Mouse (Mus musculus): ENCODE measurements at regions not wholly inside any gene's neighbourhood (a gene's known extent, or its start where the extent isn't known, plus 50 kb on each side); places are given as distances from the start of the nearest gene placed in this dataset.
"Not testable (repeated sequence)": the region's sequence is repeated elsewhere in the genome, so short reads cannot be mapped to it uniquely, and the experiment has no call there.

GRCm38 (mm10) chr5:134848981-134849380 is 57.6 kb downstream of the Tmem270 start:
- no peak for DNase-seq (ENCODE audit: low spot score)

DNA sequence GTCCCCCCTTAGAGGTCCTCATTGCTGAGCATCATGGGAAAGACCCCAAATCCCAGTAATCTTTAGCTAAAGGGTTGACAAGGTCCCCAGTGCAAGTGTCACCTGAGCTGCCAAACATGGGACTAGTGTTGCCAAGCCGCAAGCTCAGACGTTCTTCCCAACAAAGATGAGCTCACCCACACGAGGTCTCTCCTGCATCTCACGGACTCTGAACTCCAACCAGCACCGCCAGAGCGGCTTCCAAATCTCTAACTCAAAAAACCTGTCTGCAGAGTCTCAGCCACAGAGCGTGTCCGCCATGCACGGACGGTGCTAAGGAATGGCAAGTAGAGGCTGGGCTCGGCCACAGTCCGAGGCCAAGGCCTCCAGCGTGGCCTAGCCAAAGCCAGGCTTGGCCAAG is 58.0 kb downstream of the Tmem270 start:
- DNase-seq (ENCODE audit: low spot score), result no peak

DNA sequence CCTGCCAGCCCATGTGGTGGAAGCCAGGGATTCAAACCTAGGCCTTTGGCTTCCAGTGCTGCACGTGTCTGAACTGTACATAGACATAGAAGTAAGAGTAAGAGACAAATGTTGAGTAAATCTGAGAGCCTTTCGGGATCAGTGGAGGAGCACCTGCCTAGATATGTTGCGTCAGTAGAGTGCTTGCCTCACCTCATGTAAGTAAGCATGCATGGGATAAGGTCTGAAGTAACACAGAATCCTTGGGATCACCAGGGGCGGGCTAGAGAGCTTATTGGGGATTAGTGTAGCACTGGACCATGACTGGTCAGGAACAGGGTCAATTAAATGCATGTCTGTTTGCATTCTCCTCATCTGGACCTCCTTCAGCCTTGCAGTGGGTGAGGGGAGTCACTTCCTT is 61.1 kb downstream of the Tmem270 start:
- no peak for DNase-seq (ENCODE audit: low spot score)

DNA sequence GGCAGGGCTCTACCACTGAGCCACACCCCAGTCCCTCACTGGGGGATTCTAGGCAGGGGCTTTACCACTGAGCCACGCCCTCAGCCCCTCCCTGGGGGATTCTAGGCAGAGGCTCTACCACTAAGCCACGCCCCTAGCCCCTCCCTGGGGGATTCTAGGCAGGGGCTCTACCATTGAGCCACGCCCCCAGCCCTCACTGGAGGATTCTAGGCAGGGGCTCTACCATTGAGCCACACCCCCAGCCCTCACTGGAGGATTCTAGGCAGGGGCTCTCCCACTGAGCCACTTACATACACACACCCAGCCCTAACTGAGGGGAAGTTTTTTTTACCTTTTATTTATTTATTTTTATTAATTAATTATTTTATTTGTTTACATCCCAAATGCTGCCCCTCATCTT is 62.3 kb downstream of the Tmem270 start:
- DNase-seq (ENCODE audit: low spot score), result not testable (repeated sequence)

- DNase-seq (ENCODE audit: low spot score), result no peak
Measured at GRCm38 (mm10) chr5:134841205-134841980, 65.1 kb downstream of the Tmem270 start.

GRCm38 (mm10) chr5:134836489-134836888 is 70.0 kb downstream of the Tmem270 start:
- no peak for DNase-seq (ENCODE audit: low spot score)

DNA sequence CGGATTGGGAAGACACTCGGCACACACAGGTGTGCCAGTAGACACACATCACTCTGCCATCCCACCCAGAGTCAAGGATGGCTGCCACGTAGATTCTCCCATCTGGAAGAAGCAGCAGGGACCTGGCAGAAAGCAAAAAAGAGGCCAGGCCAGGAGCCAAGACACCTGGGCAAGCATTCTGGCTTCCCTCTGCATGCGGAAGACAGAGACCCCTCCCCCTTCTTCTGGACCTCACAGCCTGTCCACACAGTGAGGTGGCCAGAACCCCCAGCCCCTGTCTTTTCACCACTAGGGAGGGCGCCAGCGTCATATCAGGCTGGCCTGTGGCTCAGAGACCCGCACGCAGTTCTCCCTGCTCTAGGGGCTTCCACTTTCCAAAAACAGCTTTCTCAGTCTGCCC is 73.6 kb downstream of the Tmem270 start:
- DNase-seq (ENCODE audit: low spot score), result no peak

GRCm38 (mm10) chr5:134817671-134818070 is 70.5 kb upstream of the Eln start:
- DNase-seq (ENCODE audit: low spot score), result no peak

DNA sequence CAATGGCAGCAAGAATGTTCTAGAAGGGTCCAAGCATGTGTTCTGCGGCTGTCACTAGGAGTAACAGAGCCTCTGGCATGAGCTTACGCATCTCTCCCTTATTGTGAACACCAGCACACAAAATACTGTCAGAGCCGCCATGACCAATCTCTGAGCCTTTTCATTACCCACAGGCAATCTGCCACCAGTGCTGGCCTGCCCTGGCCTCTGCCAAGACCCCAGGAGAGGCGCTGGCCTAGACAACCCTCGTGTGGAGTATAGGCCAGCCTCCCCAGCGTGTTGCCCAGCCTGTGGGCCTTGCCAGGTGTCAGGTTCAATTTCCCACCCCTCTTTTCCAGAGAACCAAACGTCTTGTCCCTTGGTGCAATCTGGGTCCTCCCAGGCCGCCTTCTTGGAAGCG is 62.0 kb upstream of the Eln start:
- DNase-seq (ENCODE audit: low spot score), result no peak

DNA sequence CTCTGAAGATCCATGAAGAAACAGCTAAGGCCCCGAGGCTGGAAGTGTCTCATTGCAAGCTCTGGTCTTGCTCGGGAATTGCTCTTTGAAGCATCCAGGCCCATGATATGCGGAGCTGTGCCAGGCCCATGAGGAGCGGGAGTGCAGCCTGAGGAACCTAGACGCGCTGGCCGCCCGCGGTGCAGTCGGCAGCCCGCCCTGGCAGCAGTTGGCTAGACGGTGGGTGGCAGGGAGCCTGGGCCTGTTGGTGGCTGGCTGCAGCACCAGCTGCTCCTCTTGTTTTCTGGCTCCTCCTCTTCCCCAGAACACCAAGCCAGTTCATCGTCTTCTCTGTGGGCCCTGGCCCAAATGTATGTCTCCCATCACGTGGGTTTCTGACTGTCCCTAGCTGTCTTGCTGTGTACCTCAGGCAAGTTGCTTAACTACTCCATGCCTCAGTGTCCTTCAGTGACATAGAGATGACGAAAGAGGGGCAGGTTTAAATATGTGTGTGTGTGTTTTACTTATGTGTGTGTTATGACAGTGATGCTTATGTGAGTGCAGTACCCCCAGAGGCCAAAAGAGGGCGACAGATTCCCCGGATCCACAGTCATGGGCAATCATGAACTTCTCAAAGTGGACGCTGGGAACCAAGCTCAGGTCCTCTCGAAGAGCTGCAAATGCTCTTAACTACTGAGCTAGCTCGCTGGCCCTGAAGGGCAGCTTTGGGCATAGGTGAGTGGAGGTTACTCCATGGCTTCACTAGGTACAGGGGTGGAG is 57.3 kb upstream of the Eln start:
- DNase-seq (ENCODE audit: low spot score), result no peak

DNA sequence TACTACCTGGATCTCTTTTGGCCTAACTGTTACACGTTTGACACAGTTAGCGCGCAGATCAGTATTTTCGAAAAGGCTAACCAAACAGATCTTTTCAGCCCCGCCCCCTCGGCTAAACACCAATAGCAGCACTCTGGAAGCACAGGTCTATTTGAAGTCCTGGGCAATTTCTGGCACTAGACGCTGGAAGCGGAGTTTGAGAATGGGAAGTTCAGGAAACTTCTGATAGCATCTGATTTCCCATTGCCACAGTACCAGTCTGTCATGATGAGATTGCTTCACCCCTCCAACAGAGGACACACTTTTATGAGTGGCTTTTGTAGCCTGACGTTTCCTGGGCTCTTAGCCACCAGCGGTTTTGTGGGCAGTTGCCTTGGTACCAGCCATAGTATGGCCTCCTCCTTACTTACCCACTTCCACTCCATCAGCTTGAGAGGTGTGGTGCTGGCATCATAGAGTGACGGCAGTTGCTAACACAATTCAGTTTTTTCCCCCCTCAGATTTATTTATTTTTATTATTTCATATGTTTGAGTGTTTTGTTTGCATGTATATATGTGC is 55.1 kb upstream of the Eln start:
- DNase-seq (ENCODE audit: low spot score), result no peak

- no peak for DNase-seq (ENCODE audit: low spot score)
Measured at GRCm38 (mm10) chr5:134800481-134800880, 53.4 kb upstream of the Eln start.

- DNase-seq (ENCODE audit: low spot score), result no peak
Measured at GRCm38 (mm10) chr5:134799911-134800310, 52.8 kb upstream of the Eln start.

DNA sequence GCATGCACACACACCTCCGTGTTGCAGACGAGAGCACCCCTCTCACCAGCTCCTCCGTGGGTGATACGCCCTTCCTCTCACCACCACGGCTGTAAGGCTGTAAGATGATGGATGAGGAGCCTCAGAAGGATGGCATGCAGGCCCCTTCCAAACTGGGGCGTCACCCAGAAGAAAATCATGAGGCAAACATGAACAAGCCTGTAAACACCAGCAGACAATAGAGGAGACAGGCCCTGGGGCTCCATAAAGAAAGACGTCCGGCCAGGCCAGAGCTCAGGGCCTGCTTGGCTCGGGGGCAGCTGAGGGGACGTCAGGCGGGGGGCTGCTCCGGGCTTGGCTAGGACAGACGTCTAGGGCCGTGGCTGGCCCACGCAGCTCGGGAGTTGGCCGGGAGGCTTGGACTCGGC is 50.6 kb upstream of the Eln start:
- peak; percentile 12 for DNase-seq (ENCODE audit: low spot score)
